Mouse (Mus musculus): ENCODE results near the gene Lsm11.
A peak's percentile ranks its signal among the peaks of the same experiment; 100 is the strongest.

Lsm11 gene

DNA sequence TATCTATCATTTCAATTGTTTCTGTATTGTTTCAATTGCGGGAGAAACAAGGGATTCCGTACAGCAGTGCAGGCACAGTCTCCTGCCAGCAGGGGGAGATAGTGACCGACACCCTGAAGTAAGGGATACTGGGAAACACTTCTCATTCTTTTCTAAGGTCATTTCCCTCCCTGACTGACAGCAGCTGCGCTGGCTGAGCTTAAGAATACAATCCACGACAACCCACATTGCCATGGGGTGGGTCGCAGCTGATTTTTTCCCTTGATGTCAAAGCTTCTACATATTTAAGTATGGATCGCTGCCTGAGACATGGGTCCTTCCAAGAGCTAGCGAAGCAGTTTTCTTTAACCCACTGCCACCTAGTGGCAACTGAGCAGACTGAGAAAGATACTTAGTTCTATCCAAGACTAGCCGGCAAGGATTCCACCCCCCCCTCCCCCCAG lies 18.1 kb downstream of the Lsm11 start:
- DNase-seq, result peak; percentile 15 to 45

DNA sequence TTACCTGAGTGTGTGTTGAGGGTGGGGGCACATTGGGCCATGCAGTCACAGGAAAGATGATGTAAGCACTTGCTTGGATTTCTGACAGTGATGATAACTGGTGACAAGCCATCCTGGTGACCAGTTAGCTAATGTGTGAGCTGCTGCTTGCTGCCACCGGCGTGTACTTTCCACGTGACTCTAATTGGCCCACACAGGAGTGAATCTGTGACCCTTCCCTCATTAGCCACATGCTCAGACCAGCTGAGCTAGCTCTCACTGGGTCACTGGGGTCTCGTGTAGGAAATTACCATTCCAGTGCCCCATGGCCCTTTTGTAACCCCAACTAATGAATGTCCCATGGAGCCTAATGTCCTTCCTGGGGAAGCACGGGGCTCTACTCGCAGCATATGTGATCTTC lies 19.3 kb downstream of the Lsm11 start:
- DNase-seq, result no peak

DNA sequence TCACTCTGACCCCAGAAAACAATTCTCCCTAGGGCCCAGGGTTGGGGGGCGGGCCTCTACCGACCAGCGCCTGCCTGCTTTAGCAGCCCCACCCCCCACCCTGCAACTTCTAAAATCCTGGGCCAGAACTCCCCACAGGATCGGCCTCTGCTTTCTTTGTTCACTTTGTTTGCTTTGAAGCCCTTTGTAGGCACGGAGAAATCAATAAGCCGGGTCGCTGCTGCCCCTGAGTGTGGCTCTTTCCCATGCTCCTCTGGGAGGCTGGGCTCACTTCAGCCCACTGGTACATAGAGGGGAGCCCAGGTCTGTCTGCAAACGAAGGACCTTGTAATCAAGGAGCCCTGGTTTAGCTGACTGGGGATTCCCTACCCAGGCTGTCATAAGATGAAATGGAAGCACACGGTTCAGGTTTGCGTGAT lies 23.2 kb downstream of the Lsm11 start:
- DNase-seq, result no peak

DNA sequence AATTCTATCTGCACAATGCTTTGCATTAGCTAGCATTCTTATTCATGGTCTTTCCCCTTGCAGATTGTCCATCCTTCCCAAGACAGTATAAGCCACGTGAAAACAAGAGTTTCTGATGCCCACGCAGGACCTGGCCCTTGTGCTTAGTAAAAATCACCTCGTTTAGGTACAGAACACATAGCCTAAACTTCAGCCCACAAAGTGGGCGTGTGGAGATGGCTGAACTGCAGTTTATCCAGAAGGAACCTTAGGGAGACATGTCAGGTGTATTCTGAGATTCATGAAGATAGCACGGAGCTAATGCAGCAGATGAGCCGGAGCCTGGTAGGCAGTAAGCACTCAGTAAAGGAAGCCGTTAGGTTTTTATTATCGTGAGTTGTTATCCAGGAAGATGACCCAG lies 23.7 kb downstream of the Lsm11 start:
- no peak for DNase-seq

DNA sequence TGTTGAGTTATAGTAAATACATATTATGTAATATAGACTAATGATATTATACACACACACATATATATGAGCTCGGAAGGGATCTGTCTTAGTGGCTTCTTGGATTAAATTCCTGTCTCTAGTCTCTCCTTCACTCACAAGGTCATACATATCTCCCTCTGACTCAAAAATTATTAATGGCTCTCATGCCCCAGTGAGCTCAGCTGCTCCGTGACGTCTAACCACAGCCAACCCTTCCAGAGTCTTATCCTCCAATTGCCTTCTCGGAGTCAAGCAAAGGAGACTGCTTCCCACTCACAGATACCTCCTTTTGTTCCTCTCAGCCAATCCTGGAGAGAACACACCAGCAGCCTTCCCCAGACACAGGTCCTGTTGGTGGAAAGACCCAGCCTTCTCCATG lies 25.9 kb downstream of the Lsm11 start:
- no peak for DNase-seq

DNA sequence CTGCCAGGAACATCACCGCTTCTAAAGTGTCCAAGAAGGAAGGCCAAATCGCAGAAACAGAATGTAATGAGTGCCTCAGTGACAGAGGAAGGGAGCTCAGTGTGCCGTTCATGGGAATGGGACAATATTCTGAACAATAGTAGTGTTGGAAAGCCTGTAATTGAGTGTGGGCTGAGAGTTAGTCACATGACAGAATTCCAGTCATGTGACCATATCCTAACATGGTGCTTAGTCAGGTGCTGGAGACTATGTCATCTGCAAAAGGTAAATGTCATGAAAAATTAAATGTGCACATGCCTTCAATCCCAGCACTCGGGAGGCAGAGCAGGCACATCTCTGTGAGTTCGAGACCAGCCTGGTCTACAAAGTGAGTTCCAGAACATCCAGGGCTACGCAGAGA lies 26.7 kb downstream of the Lsm11 start:
- no peak for DNase-seq

DNA sequence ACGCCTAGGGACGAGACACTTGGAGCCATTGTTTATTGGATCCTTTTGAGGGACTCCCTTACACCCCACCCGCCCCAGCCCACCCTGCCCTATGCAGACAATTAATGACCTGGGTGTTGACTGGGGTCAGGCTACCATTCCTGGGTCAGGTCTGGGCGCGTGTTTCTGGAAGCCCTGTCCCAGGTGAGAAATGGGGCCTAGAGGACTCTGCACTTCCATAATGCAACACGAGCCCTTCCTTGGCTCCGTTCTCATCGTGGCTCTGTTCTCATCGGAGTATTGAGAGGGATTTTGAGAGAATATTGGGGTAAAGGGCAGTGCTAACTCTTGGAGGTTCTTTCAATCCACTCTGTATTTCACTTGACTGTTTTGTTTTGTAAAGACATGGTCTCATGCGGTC lies 28.5 kb downstream of the Lsm11 start:
- DNase-seq, result no peak

DNA sequence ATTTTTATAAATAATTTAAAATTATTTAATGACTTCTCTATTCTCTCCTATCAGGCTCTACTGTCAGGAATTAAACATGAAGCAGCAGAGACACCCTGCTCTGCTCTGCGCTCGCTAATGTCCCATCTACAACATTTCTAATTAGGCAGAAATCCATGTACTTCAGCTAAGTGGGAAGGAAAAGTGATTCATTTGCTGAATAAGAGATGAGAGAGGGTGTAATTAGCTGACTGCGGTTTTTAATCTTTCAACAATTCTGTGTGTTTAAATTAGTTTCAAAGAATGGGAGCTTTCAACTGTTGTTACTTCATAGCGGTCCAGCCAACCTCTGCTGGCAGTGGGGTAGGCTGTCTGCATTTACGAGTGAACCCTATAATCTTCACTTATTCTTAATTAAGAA lies 34.0 kb downstream of the Lsm11 start:
- DNase-seq, result no peak

DNA sequence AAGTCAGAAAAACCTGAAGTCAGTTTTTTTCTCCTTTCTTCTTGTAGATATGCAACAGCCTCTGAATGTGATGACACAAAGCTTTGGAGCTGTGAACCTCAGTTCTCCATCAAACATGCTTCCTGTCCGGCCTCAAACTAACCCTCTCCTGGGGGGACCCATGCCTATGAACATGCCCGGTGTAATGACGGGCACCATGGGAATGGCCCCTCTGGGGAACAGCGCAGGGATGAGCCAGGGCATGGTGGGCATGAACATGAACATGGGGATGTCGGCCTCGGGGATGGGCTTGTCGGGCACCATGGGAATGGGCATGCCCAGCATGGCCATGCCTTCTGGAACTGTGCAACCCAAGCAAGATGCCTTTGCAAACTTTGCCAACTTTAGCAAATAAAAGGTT lies 35.8 kb downstream of the Lsm11 start:
- no peak for DNase-seq

DNA sequence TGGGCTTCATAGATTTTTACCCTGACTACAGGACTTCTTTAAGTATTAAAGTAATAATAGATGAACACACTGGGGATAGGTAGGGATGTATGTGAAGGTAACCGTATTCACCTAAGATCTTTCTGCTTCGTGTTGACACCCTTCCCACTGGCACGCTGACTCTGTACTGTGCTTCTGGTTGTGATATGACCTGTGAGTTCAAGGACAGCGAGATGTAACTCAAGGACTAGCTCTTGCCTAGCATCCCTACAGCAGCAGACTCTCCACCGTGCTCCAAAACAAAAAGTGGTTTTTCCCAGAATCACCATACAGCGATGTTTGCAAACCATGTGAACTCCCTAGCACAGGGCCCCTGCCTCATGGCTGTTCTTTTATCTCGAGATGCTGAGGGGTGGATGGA lies 36.7 kb downstream of the Lsm11 start:
- DNase-seq, result no peak

DNA sequence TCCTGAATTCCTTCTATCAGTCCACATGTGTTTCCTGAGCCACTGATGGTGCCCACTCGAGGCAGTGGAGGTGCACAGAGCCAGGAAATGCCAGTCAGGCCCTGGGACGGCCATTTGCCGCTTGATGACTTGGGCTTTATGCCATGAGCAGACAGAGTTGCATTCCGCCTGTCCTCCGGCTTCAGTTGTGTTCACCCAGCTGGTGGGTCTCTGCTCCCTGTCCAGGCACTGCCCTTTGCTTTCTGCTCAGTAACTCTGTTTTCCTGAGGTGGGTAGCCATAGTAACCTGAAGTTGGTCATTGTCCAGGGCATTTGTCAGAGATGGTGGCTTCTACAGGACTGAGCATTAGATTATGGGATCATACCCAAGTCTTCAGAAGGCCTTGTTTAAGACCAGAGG lies 37.4 kb downstream of the Lsm11 start:
- no peak for DNase-seq

DNA sequence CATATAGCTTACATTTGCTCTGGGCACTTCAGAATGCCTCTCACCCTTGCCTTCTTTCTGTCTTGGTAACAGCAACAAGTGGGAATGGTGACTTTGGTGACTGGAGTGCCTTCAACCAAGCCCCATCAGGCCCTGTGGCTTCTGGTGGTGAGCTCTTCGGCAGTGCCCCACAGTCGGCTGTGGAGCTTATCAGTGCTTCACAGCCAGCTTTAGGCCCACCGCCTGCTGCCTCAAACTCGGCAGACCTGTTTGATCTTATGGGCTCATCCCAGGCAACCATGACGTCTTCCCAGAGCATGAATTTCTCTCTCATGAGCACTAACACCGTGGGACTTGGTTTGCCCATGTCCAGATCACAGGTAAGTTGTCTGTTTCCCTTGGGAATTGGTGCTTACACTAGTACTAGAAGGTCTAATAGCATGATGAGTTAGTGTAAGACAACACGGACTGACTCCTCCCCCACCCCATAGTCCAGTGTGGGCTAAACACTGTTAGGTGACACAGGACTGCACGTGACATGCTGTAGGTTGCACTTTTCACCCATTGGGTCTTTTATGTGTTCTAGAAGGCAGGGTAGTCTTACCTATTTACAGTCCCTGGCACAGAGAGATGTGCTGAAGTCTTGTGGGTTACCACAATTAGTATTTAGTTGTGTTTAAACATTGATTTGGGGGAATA lies 38.5 kb downstream of the Lsm11 start:
- no peak for DNase-seq

DNA sequence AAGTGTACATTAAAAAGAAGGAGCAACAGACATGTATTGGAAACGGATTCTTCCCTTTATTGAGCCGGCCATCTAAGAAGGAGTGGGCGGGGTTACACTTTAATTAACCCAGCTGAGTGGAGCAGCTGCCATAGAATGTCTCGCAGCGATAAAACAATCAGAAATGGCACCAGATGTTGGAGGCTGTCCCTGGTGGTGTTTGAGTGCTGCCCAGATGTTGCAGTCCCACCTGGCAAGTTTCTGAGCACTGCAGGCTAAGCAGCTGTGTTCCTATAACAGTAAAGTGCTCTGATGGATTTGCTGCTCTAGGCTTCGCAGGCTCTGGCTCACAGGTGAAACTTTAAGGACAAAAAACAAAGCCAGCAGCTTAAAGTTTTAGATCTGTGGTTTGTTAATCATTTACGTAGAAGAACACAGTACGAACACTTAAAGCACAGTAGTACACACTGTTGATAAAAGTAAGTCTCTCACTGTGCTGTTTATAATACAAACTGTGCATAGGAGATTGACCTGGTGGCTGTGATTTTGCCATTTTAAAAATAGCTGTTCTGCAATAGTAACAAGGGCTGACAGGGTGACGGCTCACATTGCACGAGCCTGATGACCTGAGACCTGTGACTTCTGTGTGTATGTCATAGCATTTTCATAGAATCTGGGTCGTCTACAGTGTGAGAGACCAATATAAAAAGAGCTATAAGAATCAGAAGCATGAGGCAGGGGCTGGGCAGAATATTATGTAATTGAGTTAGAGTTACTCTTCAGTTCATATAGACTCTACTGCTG lies 44.3 kb downstream of the Lsm11 start:
- no peak for DNase-seq

DNA sequence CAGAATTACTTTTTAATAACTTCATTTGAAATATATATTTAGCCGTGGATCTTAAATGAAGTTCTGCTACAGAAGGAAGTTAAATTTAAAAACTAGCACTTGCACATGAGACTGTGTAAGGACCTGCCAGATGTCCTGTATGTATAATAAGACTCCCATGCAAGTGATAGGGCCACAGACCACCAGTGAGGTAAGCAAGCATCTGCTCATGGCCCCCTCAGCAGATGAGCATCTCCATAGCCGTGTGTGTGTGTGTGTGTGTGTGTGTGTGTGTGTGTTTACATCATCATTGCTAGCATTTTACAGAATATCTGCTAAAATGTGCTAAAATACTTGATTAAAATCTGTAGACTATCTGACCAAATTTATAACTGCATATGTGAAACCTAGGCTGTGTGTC lies 47.3 kb downstream of the Lsm11 start:
- no peak for DNase-seq

DNA sequence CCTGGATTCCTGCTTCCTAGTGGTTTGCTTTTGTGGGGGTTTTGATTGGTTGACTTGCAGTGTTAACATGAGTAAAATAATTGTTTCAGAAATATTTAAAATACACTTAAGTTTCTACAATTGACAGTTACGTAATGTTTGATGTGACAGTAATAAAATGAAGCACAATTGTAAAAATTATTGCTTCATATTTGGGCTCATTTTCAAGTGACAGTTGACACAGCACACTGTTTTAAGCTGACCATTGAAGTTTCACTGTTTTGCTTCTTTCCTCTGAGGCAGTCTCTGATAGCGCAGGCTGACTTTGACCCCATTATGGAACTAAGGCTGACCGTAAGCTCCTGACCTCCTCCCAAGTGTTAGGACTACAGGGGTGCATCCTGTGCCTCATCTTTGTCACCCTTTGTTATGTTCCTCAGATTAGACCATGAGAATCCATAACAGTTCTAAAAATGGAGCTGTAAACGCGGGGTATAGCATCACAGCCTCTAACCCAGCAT lies 51.8 kb downstream of the Lsm11 start:
- DNase-seq, result no peak

DNA sequence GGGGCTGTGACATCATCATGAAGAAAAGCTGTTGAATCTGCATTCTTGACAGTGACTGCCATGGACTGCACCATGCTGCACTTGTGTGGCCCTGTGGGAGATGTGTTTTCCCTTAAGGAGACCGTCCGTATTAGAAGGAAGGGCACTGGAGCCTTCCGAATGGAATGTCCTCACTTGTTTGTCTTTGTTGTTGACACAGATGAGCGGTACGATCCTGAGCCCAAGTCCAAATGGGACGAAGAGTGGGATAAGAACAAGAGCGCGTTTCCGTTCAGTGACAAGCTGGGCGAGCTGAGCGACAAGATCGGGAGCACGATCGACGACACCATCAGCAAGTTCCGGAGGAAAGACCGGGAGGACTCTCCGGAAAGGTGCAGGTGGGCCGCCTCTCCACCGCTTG lies 54.3 kb downstream of the Lsm11 start:
- no peak for DNase-seq

DNA sequence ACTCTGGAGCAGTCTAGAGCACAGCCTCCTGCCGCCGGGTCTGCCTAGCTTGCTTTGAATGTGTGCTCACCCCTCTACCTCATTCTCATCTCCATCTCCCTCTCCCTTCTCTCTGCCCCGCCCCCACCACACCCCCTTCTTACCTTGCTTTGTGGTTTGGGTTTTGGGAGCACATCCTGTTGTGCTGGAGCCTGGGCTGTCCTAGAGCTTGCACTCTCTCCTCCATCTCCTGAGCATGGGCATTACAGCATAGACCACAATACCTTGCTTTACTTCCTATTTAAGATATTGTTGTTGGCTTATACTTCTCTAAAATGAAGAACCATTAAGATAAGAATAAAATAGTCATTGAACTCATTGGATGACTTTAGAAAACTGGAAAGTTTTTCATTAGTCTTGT lies 54.8 kb downstream of the Lsm11 start:
- no peak for DNase-seq

DNA sequence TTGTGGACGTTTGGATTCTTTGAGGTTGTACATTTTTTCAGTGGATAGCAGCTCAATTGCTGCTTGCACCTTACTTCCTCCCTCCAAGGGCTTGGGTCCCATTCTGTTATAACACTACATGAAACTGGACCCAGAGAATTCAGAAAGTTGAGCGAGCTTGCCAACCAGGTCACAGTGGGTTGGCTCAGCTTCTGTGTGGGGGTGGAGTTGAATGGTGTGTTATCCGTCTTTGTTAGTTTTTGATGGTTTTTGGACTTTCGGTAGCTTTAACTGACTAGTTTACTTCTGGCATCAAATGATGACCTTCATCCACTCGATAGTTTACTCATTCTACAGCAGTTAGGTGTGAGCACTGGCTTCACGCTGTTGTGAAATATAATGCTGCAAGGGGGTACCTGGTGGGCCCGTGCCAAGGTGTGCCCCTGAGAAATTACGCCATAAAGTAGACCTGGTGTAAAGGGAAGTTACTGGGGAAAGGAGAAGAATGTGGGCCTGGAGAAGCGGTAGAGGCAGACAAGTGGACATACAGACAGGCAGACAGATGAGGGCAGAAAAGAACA lies 56.2 kb downstream of the Lsm11 start:
- no peak for DNase-seq

DNA sequence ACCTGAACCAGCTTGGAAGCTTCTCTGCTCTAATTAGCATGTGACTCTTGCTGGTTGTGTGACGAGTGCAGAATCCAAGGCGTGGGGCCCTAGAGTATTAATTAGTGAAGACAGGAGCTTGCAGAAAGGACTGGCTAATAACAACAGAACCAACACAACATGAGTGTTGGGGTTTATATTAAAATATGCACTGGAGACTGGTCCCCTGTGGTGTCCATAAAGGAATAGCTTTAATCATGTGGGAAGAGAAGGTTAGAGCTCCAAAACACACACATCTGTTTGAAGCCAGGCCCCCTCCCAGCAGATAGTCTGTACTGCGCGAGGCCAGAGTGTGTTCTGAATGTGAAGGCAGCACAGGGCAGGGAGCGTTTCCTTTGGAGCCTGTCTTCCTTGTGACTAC lies 58.1 kb downstream of the Lsm11 start:
- no peak for DNase-seq

DNA sequence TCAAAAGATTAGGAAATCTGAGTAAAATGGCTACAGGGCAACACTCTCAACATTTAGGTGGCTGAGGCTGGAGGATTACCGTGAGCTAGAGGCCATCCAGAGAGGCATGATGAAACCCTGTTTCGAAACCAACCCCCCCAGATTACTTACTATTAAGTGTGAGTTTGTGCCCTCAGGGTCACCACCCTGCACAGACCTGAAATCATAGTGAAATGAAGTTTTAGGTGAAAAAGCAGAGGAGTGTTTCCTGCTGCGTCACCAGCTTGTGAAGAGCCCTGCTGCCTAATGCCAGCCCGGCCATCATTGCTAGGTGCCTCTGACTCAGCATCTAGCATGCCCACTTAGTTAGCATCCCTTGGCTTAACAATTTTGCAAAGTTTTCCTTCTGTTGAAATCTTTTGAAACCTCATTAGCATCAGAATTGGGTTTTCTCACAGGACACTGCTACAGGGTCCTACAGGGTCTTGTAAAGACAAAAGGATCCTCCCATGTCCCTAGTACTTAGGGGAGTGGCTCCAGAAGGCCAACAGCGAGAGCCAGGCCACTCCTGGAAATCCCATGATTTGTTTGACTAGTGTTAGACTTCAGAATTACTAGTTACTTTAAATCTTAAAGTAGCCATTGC lies 59.0 kb downstream of the Lsm11 start:
- DNase-seq, result no peak

DNA sequence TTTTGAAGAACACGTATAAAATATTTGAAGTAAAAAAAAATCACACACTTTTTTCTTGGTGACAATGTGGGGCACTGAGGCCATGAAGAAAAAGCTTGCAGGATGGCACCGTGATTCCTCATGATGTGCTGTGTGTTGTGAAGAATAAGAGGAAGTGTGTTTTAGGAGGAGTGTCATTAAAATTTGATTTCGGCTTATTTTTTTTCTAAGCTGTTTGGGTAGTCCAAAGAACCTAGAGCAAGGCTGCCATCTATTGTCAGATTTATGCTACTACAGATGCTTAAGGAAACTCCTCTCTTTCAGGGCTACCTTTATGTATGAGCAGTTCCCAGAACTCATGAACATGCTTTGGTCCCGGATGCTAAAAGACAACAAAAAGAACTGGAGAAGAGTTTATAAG lies 60.7 kb downstream of the Lsm11 start:
- DNase-seq, result no peak

DNA sequence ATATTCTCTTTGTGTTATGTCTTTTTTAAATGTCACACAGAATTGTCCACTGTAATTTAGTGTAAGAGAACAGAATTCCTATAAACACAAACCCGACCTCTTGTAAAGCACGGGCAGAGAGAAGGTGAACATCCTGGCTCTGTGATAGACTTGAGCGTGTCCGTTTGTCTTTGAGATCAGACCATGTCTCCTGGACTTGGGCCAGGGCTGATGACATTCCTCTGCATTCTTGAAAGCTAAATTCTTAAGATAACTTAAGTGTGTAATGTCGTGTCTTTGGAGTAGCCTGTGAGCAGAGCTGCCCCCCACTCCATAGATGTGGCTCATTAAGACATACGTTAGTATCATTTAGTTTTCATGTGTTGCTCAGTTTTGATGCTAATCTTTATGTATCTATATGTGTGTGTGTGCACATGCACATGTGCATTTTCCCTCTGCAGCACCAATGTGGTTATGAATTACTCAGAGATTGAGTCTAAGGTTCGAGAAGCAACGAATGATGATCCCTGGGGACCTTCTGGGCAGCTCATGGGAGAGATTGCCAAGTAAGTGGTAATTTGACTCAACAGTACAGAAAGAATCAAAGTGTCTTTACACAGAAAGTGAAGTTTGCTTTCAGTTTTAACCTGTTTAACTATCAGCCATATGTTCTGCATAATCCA lies 61.3 kb downstream of the Lsm11 start:
- no peak for DNase-seq

DNA sequence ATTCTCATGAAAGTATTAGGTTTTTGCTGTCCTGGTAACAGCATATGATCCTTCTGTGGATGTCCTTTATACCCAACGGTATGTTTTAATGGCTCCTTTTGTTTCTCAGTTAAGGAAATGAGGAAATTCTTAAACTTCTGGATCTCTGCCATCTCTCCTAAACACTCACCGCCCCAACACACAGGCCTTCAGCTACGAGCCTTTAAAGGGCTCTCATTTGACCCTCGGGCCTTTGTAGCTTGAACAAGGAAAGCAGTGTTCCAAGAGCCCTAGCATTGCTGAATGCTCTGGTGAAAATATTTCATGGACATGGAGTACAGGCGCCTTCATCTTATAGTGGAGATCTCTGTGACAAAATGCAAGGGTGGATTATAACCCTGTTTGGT lies 63.1 kb downstream of the Lsm11 start:
- DNase-seq, result no peak

Measured in thymus, adult 18-20 months (tissue).